Mouse (Mus musculus) megakaryocyte, embryonic 14.5 days (primary cell): Measurements from ENCODE around the gene B3gnt2.

Source experiments
- FLI1 ChIP-seq: IDR thresholded peaks from 2 replicates; pipeline ENCODE4 v1.6.1; 2012; ENCODE audit warnings: low read length, inconsistent platforms, mixed read lengths
- GATA1 ChIP-seq: IDR thresholded peaks from 3 replicates; pipeline ENCODE4 v1.6.1; 2012; ENCODE audit warnings: mixed read lengths, low read length, inconsistent platforms, borderline replicate concordance

GRCm38 (mm10) chr11:22723096-22723495 lies 137.7 kb downstream of the B3gnt2 start:
- TF ChIP-seq GATA1 (no peak), FLI1 (no peak)
